Mouse (Mus musculus): ENCODE results near the gene Macf1.
"Not testable (repeated sequence)": the region's sequence is repeated elsewhere in the genome, so short reads cannot be mapped to it uniquely, and the experiment has no call there.

DNA sequence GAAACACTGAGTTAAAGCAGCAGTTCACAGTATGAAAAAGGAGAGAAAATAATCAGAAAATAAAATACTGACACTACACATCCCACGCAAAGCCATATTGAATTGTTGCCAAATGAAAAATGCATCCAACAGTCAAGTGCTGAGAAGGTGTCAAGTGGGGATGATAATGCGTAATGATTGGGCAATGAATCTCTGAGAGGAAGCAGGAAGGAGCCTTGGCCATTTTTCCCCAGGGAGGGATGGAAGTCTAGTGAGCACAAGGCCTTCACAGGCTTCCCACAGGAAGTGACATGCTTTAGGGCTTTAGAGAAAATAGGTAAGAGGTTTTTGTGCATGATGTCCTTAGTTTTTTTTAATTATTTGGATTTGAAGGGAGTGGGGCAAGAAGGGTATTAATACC, 237.9 kb downstream of the Macf1 start:
- TF ChIP-seq CTCF (IDR thresholded peaks at IDR 0.05; ENCODE audit: control insufficient read depth, insufficient read depth, insufficient read length); MYOG (IDR thresholded peaks at IDR 0.05; ENCODE audit: control insufficient read depth, extremely low read depth, insufficient read length); CEBPB (IDR thresholded peaks at IDR 0.05; ENCODE audit: low read depth); MAX (IDR thresholded peaks at IDR 0.05); FOSL1 (IDR thresholded peaks at IDR 0.05; ENCODE audit: insufficient read depth, low read length, poor library complexity, severe bottlenecking): not testable (repeated sequence)
